Comparison of ENCODE assay signal across 7 mouse cellular contexts in the genomic region with DNA sequence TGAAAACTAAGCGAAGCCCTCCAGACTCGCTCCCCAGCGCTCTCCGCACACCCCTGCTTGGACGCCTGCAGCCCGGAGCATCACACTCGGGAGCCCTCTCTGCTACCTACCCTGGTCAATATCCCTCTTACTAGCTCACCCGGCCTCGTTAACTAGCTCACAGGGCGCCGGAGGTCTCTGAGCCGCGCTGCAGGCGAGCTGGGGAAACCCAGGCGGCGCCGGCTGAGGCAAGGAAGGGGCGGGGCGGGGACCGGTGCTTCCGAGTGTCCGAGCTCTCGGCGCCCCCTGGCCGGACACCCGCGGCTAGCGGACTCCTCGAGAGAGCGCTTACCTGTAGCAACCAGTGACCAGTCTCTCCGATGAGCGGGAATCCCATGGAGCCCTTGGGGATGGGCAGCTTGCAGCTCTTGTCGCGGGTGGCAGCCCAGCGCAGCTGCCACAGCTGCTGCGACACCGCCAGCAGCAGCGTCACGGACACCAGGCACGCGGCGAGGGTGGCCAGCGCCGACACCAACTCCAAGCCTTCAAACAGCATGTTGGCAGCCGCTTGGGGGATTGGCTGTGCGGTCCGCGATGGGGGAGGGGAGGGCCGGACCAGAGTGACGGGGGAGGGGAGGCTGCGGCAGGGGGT. TPM values are rescaled to one million over a fixed set of nuclear protein-coding genes. Genes with fewer than 3 reads are reported as not detected.
DNase-seq lines count a peak whose midpoint lies in the region; ATAC-seq lines count a peak whose summit lies in the region.

No protein-coding gene starts in this region.

- H3K4me1 ChIP-seq in heart, embryonic 12.5 days (replicated peaks), result peaks cover 68% of the 10 kb centered on the region
- peaks cover 86% of the 10 kb centered on the region for H3K4me1 ChIP-seq in kidney, embryonic 15.5 days
- H3K4me1 ChIP-seq in stomach, embryonic 16.5 days (ENCODE audit: control insufficient read depth, insufficient read depth, low read length), result peaks cover 61% of the 10 kb centered on the region

- peak overlapping the region; percentile 58 for H3K4me3 ChIP-seq in heart, embryonic 12.5 days
- peak overlapping the region; percentile 50 for H3K4me3 ChIP-seq in kidney, embryonic 15.5 days (replicated peaks)
- peak overlapping the region; percentile 50 for H3K4me3 ChIP-seq in stomach, embryonic 16.5 days (replicated peaks; ENCODE audit: low read length)

- H3K36me3 ChIP-seq in heart, embryonic 12.5 days, result no peaks in the 10 kb centered on the region
- H3K36me3 ChIP-seq in kidney, embryonic 15.5 days, result no peaks in the 10 kb centered on the region
- no peaks in the 10 kb centered on the region for H3K36me3 ChIP-seq in stomach, embryonic 16.5 days (ENCODE audit: control insufficient read depth, insufficient read depth, low read length)

- DNase-seq in R1 (ENCODE audit: low read depth, low spot score), result peak; percentile 52
- peak; percentile 80 for DNase-seq in embryo, embryonic 10.5 days (ENCODE audit: low spot score)
- DNase-seq in lung, postnatal 14 days, result peak; percentile 71
- DNase-seq in left cerebral cortex, adult 11 months (ENCODE audit: low spot score), result no peak

- no peak for ATAC-seq in heart, embryonic 12.5 days (ENCODE audit: insufficient number of reproducible peaks, low FRiP score)
- ATAC-seq in kidney, embryonic 15.5 days (replicated peaks; ENCODE audit: low FRiP score), result no peak
- no peak for ATAC-seq in stomach, embryonic 16.5 days (ENCODE audit: insufficient read depth, low FRiP score)

- H3K9me3 ChIP-seq in heart, embryonic 12.5 days (replicated peaks), result no peaks in the 10 kb centered on the region
- no peaks in the 10 kb centered on the region for H3K9me3 ChIP-seq in kidney, embryonic 15.5 days (replicated peaks)
- no peaks in the 10 kb centered on the region for H3K9me3 ChIP-seq in stomach, embryonic 16.5 days (replicated peaks; ENCODE audit: control insufficient read depth, low read length)

- no peak overlapping the region for H3K27ac ChIP-seq in heart, embryonic 12.5 days (ENCODE audit: poor library complexity, severe bottlenecking)
- peak overlapping the region; percentile 29; the same call in 1 of the 2 replicates for H3K27ac ChIP-seq in kidney, embryonic 15.5 days
- no peak overlapping the region; the same call in 1 of the 2 replicates for H3K27ac ChIP-seq in stomach, embryonic 16.5 days (ENCODE audit: low read length)

- H3K4me2 ChIP-seq in heart, embryonic 12.5 days, result peak overlapping the region; percentile 93
- peak overlapping the region; percentile 89 for H3K4me2 ChIP-seq in kidney, embryonic 15.5 days
- peak overlapping the region; percentile 94 for H3K4me2 ChIP-seq in stomach, embryonic 16.5 days (ENCODE audit: low read depth, low read length)

- under 1% methylated on average over 51 of the region's 51 CpGs for WGBS in heart, embryonic 12.5 days
- under 1% methylated on average over 51 of the region's 51 CpGs for WGBS in kidney, embryonic 15.5 days
- WGBS in stomach, embryonic 16.5 days, result under 1% methylated on average over 51 of the region's 51 CpGs

- peak overlapping the region; percentile 60 for H3K9ac ChIP-seq in heart, embryonic 12.5 days
- peak overlapping the region; percentile 41 for H3K9ac ChIP-seq in kidney, embryonic 15.5 days
- H3K9ac ChIP-seq in stomach, embryonic 16.5 days (ENCODE audit: low read length), result peak overlapping the region; percentile 67

- peaks cover 88% of the 10 kb centered on the region for H3K27me3 ChIP-seq in heart, embryonic 12.5 days (replicated peaks)
- peaks cover 100% of the 10 kb centered on the region for H3K27me3 ChIP-seq in kidney, embryonic 15.5 days
- H3K27me3 ChIP-seq in stomach, embryonic 16.5 days (ENCODE audit: control insufficient read depth, insufficient read depth, low read length), result peaks cover 66% of the 10 kb centered on the region

RNA-seq across cellular contexts. Expression of gene Cyp26b1, which starts 6.1 kb away (rescaled TPM):
- 2.9 and 3.8 TPM in 2 replicates for polyA plus RNA-seq in heart, embryonic 12.5 days (2016; fragmentation: Nextera tagmentation; extraction: Ambion mirVana)
- polyA plus RNA-seq in kidney, embryonic 15.5 days (2015; fragmentation: Nextera tagmentation; extraction: Ambion mirVana), result 5.7 and 6.4 TPM in 2 replicates
- polyA plus RNA-seq in stomach, embryonic 16.5 days (2015; fragmentation: Nextera tagmentation; extraction: Ambion mirVana), result 1.6 and 1.7 TPM in 2 replicates
